Mouse (Mus musculus) stomach, embryonic 14.5 days (tissue): ENCODE measurements around the gene Bahcc1. TPM values are rescaled to one million over a fixed set of nuclear protein-coding genes. Genes with fewer than 3 reads are reported as not detected.
A peak's percentile ranks its signal among the peaks of the same experiment; 100 is the strongest.

ENCODE experiments used
- ATAC-seq: fragments of 200-750 bp; cut with Nextera tagmentation; 2 replicates; pipeline ENCODE4 v1.8.0; 2017; ENCODE audit warnings: low read depth, moderate TSS enrichment; ENCODE audit not compliant: insufficient number of reproducible peaks, insufficient read depth, low FRiP score
- H3K27ac ChIP-seq: fragments of 300-500 bp; sonication (generic); 2 replicates; pipeline ENCODE4 v1.5.1; 2014; ENCODE audit warnings: mild to moderate bottlenecking, low read length, moderate library complexity, mixed read lengths
- H3K27me3 ChIP-seq: fragments of 300-500 bp; sonication (generic); 2 replicates; pipeline ENCODE4 v1.6.1; 2014; ENCODE audit warnings: low read length, control low read depth, mixed read lengths; ENCODE audit not compliant: control insufficient read depth, insufficient read depth
- H3K36me3 ChIP-seq: fragments of 300-500 bp; sonication (generic); 2 replicates; pipeline ENCODE4 v1.6.1; 2014; ENCODE audit warnings: mild to moderate bottlenecking, control low read depth, low read length, moderate library complexity, mixed read lengths; ENCODE audit not compliant: control insufficient read depth, insufficient read depth
- H3K4me1 ChIP-seq: fragments of 300-500 bp; sonication (generic); 2 replicates; pipeline ENCODE4 v1.6.1; 2014; ENCODE audit warnings: low read length, control low read depth, mixed read lengths; ENCODE audit not compliant: control insufficient read depth, insufficient read depth
- H3K4me2 ChIP-seq: fragments of 300-500 bp; sonication (generic); replicated peaks from 2 replicates; pipeline ENCODE4 v1.6.1; 2014; ENCODE audit warnings: low read depth, low read length, control low read depth
- H3K4me3 ChIP-seq: fragments of 300-500 bp; sonication (generic); 2 replicates; pipeline ENCODE4 v1.5.1; 2014; ENCODE audit warnings: low read depth, low read length, control low read depth
- H3K9ac ChIP-seq: fragments of 300-500 bp; sonication (generic); replicated peaks from 2 replicates; pipeline ENCODE4 v1.6.1; 2014; ENCODE audit warnings: low read depth, mild to moderate bottlenecking, control low read depth, low read length, moderate library complexity, mixed read lengths
- H3K9me3 ChIP-seq: fragments of 300-500 bp; sonication (generic); 2 replicates; pipeline ENCODE4 v1.6.1; 2016; ENCODE audit warnings: low read depth, low read length, control low read depth; ENCODE audit not compliant: control insufficient read depth
- WGBS: fragments of 180-500 bp; shearing (Covaris S2); extraction: QIAGEN DNeasy Blood & Tissue Kit; methylation state at CpG from one replicate; pipeline ENCODE4 v1.1.7; 2014; 5-methylcytosine and 5-hydroxymethylcytosine counted together
- polyA plus RNA-seq: library from polyadenylated mRNA; unstranded; fragments of >200 nt; fragmentation: Nextera tagmentation; extraction: Ambion mirVana; gene quantifications from 2 replicates; pipeline ENCODE4 v1.2.1, GENCODE M21; 2014

Gene Bahcc1
- polyA plus RNA-seq: 12.2 and 13.4 TPM in 2 replicates

DNA sequence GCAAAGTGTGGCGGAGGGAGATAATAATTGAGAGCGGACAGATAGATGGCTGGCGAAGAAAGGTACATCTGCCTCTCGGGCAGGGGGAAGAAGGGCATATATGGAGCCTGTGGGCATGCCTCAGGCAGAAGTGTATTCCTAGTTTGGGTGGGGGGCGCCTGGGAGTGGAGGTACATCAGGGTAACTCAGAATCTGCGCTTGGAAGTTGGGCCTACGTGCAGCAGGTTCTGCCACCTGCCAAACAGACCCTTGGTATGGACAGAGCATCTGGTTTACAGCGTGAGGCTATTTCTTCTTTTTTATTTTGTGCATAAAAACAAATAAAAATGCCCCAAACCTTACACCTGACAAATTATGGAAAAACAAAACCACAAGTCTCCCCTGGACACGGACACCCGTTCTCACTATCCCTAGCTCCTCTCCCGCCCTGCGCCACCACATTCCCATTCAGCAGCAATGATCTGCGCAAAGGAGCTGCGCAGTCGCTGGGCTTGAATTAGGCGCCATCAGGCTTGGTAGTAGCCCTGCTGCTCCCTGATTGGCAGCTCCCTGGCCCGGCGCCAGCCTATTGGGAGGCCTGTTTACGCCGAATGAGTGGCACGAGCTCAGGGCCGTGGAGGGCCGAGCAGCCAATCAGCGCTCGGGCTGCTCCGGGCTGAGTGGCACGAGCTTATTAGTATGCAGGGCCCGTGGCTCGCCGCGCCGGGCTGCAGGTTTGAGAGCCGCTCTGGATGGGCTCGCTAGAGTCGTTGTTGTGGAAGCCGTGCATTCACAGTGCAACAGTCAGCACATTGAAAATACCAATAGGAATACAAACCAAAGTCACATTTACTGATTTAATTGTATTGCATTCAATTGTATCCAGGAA lies at the start of gene Bahcc1:
Bahcc1 (plus strand) TSS at position 718 of the 868 bp plus-strand sequence.
- H3K9me3 ChIP-seq: no peaks in the 10 kb centered on the region
- no peaks in the 10 kb centered on the region for H3K27me3 ChIP-seq
- peaks cover 28% of the 10 kb centered on the region for H3K4me1 ChIP-seq
- peak; percentile 89 for ATAC-seq
- H3K27ac ChIP-seq: peak within 1 kb of the TSS; percentile 94
- H3K4me2 ChIP-seq: peak within 1 kb of the TSS; percentile 98
- peak within 1 kb of the TSS; percentile 84 for H3K9ac ChIP-seq
- WGBS: under 1% methylated on average over 36 of the region's 36 CpGs
- H3K36me3 ChIP-seq: no peaks in the 10 kb centered on the region; the same call in 1 of the 2 replicates
- peak within 1 kb of the TSS; percentile 67 for H3K4me3 ChIP-seq

DNA sequence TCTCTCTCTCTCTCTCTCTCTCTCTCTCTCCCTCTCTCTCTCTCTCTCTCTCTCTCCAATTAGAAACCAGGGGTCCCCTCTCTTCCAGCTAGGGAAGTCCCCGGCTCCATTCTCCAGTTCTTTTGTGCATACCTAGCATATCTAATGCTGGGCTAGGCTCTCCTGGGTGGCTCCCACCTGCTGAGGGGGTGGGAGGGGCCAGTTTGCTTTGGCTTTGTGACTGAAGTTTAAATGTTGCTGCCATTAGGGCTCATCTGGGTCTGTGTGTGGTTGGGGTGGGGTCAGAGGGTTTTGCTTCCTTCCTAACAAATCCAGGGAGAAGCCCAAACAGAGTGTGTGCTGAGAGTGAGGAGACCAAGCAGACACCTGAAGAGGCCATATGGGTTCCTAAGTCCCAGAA lies 49.6 kb upstream of the Bahcc1 start:
- Histone ChIP-seq H3K27ac (peak overlapping the region; percentile 97), H3K9me3 (no peaks in the 10 kb centered on the region), H3K36me3 (0 out of 2 replicates have a peak, but pooled peaks cover 4% of the 10 kb centered on the region), H3K27me3 (no peaks in the 10 kb centered on the region), H3K4me3 (no peak overlapping the region), H3K9ac (no peak overlapping the region), H3K4me1 (peaks cover 49% of the 10 kb centered on the region), H3K4me2 (0 out of 2 replicates have a peak overlapping the region, but pooled peaks have one; percentile 12)
- 42% methylated on average over 1 of the region's 1 CpGs for WGBS
- no peak for ATAC-seq

DNA sequence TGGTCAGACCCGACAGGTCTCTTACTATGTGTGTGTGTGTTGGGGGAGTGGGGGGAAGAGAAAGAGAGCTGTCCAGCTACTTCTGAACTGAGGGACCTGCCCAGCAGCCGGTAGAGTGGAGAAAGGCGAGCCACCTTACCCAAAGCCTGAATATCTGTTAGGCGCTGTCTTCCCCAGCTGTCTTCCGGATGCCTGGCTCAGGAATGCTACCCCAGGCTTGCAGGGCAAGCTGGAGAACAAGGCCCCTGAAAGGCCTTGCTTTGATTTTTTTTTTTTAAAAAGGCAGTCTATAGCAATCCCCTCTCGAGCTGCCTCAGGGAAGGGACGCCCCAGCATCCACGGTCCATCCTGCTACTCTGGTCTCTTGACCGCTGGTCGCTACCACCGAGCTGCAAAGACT lies 49.0 kb upstream of the Bahcc1 start:
- H3K9ac ChIP-seq: no peak overlapping the region; the same call in 1 of the 2 replicates

GRCm38 (mm10) chr11:120184371-120185315 lies 48.1 kb upstream of the Bahcc1 start:
- no peaks in the 10 kb centered on the region for H3K9me3 ChIP-seq
- peaks cover 49% of the 10 kb centered on the region for H3K4me1 ChIP-seq
- 0 out of 2 replicates have a peak, but pooled peaks cover 4% of the 10 kb centered on the region for H3K36me3 ChIP-seq
- 8% methylated on average over 16 of the region's 16 CpGs for WGBS
- peak overlapping the region; percentile 99 for H3K9ac ChIP-seq
- no peaks in the 10 kb centered on the region for H3K27me3 ChIP-seq
- H3K4me2 ChIP-seq: peak overlapping the region; percentile 94
- H3K27ac ChIP-seq: peak overlapping the region; percentile 97
- ATAC-seq: peak; percentile 54
- peak overlapping the region; percentile 66 for H3K4me3 ChIP-seq

More for the DNA sequence above, 49.0 kb upstream of the Bahcc1 start:
- no peak for ATAC-seq
- Histone ChIP-seq H3K4me2 (peak overlapping the region; percentile 12; the same call in 1 of the 2 replicates), H3K27ac (peak overlapping the region; percentile 97), H3K4me1 (peaks cover 49% of the 10 kb centered on the region), H3K36me3 (0 out of 2 replicates have a peak, but pooled peaks cover 4% of the 10 kb centered on the region), H3K4me3 (no peak overlapping the region), H3K9me3 (no peaks in the 10 kb centered on the region), H3K27me3 (no peaks in the 10 kb centered on the region)
- WGBS: 34% methylated on average over 11 of the region's 11 CpGs

DNA sequence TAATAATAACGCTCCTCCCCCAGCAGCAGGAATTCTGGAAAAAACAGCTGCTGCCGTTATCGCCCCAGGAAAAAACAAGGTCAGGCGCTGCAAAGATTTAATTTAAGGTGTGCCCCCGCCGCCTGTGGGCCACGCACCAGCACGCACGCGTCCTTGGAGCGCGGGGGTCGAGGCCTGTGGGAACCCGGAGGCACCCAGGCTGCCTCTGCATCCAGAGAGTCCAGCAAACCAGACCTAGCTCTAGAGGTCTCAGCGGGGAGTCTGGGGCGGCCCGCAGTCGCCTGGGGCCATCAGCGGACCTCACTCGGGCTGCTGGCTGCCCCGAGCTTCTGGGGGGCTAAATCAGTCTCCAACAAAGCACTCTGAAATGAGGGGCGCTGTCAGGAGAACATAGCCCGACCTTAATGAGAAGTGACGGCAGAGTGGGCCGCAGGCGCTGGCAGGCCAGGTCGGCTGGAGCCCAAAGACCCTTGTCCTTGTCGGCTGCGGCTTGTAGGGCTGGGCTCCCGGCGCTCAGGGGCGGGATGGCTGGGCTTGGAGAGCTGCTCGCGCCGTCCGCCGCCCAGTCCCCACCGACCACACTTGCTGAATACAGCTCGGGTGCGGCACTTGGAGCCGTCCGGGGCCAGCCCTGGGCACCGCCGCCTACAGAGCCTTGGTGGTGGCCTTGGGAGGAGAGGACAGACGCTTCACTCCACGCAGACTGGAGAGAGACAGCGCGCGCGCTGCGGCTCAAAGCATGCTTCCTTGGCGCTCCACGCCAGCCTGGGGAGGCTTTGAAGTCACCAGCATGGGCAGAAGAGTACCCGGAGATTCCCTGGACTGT lies 47.2 kb upstream of the Bahcc1 start:
- Histone ChIP-seq H3K27ac (peak overlapping the region; percentile 97), H3K27me3 (no peaks in the 10 kb centered on the region), H3K4me2 (peak overlapping the region; percentile 94), H3K4me3 (peak overlapping the region; percentile 66), H3K9me3 (no peaks in the 10 kb centered on the region), H3K36me3 (0 out of 2 replicates have a peak, but pooled peaks cover 4% of the 10 kb centered on the region), H3K4me1 (peaks cover 52% of the 10 kb centered on the region), H3K9ac (peak overlapping the region; percentile 99)
- WGBS: 3% methylated on average over 54 of the region's 54 CpGs
- ATAC-seq: no peak

- 11% methylated on average over 18 of the region's 18 CpGs for WGBS
- H3K9me3 ChIP-seq: no peaks in the 10 kb centered on the region
- no peaks in the 10 kb centered on the region for H3K27me3 ChIP-seq
- H3K4me1 ChIP-seq: peaks cover 54% of the 10 kb centered on the region
- 0 out of 2 replicates have a peak, but pooled peaks cover 4% of the 10 kb centered on the region for H3K36me3 ChIP-seq
- peak overlapping the region; percentile 97 for H3K27ac ChIP-seq
- ATAC-seq: no peak
- H3K4me3 ChIP-seq: peak overlapping the region; percentile 66
- peak overlapping the region; percentile 94 for H3K4me2 ChIP-seq
- H3K9ac ChIP-seq: peak overlapping the region; percentile 99
Observed at GRCm38 (mm10) chr11:120186145-120186740, 46.5 kb upstream of the Bahcc1 start.

DNA sequence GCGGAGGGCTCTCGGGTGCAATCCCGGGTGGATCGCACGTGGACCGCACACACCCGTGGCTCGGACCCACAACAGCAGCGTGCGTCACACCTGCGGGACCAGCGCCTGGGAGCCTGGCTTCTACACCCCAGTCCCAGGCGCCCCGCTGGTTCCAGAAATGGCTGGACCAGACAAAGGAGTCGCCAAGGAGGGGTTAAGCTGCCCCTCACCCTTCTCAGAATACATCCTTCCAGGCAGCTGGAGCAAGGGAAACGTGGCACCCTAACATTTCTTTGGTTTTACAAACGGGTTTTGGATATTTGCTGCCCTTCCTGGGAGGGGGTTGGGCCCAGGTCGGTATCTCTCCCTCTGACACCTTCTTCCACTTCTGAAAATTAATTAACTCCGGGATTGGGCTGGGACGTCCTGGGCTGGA lies 45.9 kb upstream of the Bahcc1 start:
- peak overlapping the region; percentile 99 for H3K9ac ChIP-seq
- peak overlapping the region; percentile 97 for H3K27ac ChIP-seq
- H3K4me3 ChIP-seq: peak overlapping the region; percentile 66
- peaks cover 59% of the 10 kb centered on the region for H3K4me1 ChIP-seq
- H3K4me2 ChIP-seq: peak overlapping the region; percentile 94
- H3K9me3 ChIP-seq: no peaks in the 10 kb centered on the region
- ATAC-seq: no peak
- WGBS: 5% methylated on average over 20 of the region's 20 CpGs
- no peaks in the 10 kb centered on the region for H3K27me3 ChIP-seq
- H3K36me3 ChIP-seq: 0 out of 2 replicates have a peak, but pooled peaks cover 4% of the 10 kb centered on the region
